Mouse (Mus musculus): ENCODE results near the gene 4930449I24Rik. TPM values are rescaled to one million over a fixed set of nuclear protein-coding genes. Genes with fewer than 3 reads are reported as not detected.
"Not testable (repeated sequence)": the region's sequence is repeated elsewhere in the genome, so short reads cannot be mapped to it uniquely, and the experiment has no call there.

The 4930449I24Rik gene
- not detected for total RNA-seq (2021)

DNA sequence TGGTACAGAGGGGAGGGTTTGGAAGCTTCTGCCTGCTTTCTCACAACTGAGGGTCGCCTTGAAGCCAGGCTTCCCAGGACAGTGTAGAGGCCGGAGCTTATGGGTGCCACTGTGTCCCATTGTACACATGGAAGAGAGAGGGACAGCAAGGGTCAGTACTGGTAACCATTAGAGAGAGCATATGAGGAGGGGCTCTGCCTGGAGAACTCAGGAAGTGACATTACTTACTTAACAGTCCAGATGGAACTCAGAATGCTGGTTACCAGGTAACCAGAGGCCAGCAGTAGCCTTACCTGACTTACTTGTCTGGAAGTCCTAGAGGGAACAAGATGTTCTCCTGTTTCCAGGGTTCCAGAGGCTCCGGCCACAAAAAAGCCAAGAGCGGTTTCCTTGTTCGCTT lies at the start of gene 4930449I24Rik:
Gene 4930449I24Rik, plus strand, starts transcription at position 301 of the 400 bp plus-strand sequence.
- DNase-seq; intact Hi-C loops (cut with DNase I): not testable (repeated sequence)

GRCm38 (mm10) chr5:146453556-146453955 lies 48.6 kb upstream of the 4930449I24Rik start:
- no peak for DNase-seq
- intact Hi-C loops (cut with DNase I) = no loop called here

DNA sequence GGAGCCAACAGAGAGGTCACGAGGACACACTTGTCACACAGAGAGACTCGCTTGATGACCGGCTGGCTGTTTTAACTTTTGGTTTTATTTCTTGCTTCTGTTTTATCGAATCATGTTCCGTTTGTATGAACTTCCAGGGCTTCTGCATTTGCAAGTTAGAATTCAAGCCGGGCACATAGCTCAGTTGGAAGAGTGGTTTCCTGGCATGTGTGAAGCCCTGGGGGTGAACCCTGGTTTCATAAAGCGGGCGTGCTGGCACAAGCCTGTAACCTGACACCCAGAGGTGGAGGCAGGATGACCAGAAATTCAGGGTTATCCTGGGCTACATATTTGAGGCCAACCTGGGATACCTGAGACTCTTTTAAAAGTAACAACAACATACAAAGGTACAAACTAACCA lies 40.6 kb upstream of the 4930449I24Rik start:
- intact Hi-C loops (cut with DNase I) = loop anchor here (10.0 kb wide), 1 partner anchor 267 kb away; no protein-coding TSS in a partner anchor
- no peak for DNase-seq

DNA sequence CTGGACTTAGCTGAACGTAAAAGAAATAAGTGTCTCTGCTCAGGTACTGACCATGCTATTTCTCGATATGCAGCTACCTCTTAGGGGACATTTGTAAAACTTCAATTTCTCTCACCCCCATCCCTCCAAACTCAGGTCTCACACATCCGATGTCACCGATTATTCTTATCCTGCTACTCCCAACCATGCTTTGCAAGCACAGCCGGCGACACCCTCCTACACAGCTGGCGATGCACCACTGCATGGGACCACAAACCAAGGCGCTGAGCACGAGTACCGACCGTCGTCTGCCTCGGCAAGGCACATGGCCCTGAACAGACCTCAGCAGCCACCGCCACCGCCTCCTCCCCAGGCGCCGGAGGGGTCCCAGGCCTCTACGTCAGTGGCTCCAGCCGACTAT lies 35.5 kb upstream of the 4930449I24Rik start:
- DNase-seq = no peak
- intact Hi-C loops (cut with DNase I) = loop anchor here (5.0 to 10.0 kb wide), 2 partner anchors 134 to 272 kb away; no protein-coding TSS in a partner anchor

DNA sequence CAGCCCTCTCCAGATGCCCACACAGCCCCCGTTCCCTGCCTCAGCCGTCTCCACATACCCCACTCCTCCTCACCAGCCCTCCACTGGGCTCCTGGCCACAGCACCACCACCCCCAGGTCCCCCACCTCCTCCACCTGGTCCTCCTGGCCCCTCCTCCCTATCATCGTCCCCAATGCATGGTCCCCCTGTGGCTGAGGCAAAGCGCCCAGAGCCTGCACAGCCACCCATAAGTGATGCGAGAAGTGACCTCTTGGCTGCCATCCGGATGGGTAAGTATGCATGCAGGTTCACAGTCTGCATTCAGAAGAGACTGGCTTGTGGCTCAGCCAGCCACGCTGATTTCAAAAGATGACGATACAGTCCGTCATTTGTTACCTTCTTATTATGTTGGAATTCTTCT lies 33.9 kb upstream of the 4930449I24Rik start:
- DNase-seq = peak; percentile 41
- intact Hi-C loops (cut with DNase I) = loop anchor here (5.0 to 10.0 kb wide), 2 partner anchors 136 to 274 kb away; no protein-coding TSS in a partner anchor

GRCm38 (mm10) chr5:146470821-146471220 lies 31.4 kb upstream of the 4930449I24Rik start:
- intact Hi-C loops (cut with DNase I) = no loop called here
- peak; percentile 17 for DNase-seq

GRCm38 (mm10) chr5:146471311-146471710 lies 30.9 kb upstream of the 4930449I24Rik start:
- intact Hi-C loops (cut with DNase I) = no loop called here
- no peak for DNase-seq

GRCm38 (mm10) chr5:146471821-146472220 lies 30.4 kb upstream of the 4930449I24Rik start:
- intact Hi-C loops (cut with DNase I) = no loop called here
- no peak for DNase-seq

DNA sequence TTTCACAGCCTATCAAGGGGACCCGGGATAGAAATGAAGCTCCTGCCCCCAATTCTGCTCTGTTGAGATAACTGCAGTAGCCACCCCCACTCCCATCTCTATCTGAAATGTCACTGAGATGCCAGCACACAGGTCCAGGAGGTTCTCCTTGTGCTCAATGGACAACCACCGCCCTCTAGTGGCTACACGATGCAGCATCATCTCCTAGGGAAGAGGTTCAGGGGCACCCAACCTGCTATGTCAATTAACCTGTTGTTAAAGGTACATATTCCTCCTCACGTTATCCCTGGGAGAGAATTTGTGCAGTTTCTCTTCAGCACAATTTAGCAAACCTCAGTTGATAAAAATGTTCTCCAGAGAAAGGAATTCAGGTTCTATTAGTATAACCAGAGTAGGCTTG lies 22.6 kb upstream of the 4930449I24Rik start:
- peak; percentile 46 for DNase-seq
- intact Hi-C loops (cut with DNase I) = not testable (repeated sequence)

DNA sequence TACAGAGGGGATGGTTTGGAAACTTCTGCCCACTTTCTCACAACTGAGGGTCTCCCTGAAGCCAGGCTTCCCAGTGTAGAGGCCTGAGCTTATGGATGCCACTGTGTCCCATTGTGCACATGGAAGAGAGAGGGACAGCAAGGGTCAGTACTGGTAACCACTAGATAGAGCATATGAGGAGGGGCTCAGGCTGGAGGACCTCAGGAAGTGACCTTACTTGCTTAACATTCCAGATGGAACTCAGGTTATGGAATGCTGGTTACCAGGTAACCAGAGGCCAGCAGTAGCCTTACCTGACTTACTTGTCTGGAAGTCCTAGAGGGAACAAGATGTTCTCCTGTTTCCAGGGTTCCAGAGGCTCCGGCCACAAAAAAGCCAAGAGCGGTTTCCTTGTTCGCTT lies 20.5 kb upstream of the 4930449I24Rik start, which contains the start of gene Gm6408:
Gene Gm6408, plus strand, starts transcription at position 301 of the 400 bp plus-strand sequence.
- DNase-seq; intact Hi-C loops (cut with DNase I): not testable (repeated sequence)

- intact Hi-C loops (cut with DNase I) = not testable (repeated sequence)
- peak; percentile 46 for DNase-seq
Measured at GRCm38 (mm10) chr5:146488959-146489358, 13.2 kb upstream of the 4930449I24Rik start.

- intact Hi-C loops (cut with DNase I); DNase-seq: not testable (repeated sequence)
Measured at GRCm38 (mm10) chr5:146491063-146491462, 11.1 kb upstream of the 4930449I24Rik start, which contains the start of gene Gm6370. TSS of gene Gm6370 (plus strand) at chr5:146491363.

GRCm38 (mm10) chr5:146513823-146514222 lies 11.6 kb downstream of the 4930449I24Rik start, which contains the start of gene Gm3402:
TSS of gene Gm3402 (plus strand) at chr5:146514123.
- intact Hi-C loops (cut with DNase I); DNase-seq: not testable (repeated sequence)

DNA sequence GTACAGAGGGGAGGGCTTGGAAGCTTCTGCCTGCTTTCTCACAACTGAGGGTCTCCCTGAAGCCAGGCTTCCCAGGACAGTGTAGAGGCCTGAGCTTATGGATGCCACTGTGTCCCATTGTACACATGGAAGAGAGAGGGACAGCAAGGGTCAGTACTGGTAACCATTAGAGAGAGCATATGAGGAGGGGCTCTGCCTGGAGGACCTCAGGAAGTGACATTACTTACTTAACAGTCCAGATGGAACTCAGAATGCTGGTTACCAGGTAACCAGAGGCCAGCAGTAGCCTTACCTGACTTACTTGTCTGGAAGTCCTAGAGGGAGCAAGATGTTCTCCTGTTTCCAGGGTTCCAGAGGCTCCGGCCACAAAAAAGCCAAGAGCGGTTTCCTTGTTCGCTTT lies 23.3 kb downstream of the 4930449I24Rik start, which contains the start of gene Gm3404:
Gene Gm3404, plus strand, starts transcription at position 301 of the 400 bp plus-strand sequence.
- intact Hi-C loops (cut with DNase I); DNase-seq: not testable (repeated sequence)

GRCm38 (mm10) chr5:146537347-146537746 lies 35.1 kb downstream of the 4930449I24Rik start, which contains the start of gene Gm3409:
TSS of gene Gm3409 (plus strand) at chr5:146537647.
- intact Hi-C loops (cut with DNase I); DNase-seq: not testable (repeated sequence)

Other genes with a start within 250 kb of the 4930449I24Rik start
- gene Wasf3, start 117.4 kb upstream of the 4930449I24Rik start, total RNA-seq (2021) = 10 to 100 TPM; 64.9 to 66.0 TPM
- not detected for gene Gm6408, start 20.4 kb upstream of the 4930449I24Rik start, total RNA-seq (2021)
- gene Gm6370, start 11.0 kb upstream of the 4930449I24Rik start, total RNA-seq (2021) = not detected
- gene Gm3402, start 11.7 kb downstream of the 4930449I24Rik start, total RNA-seq (2021) = not detected
- not detected for gene Gm3404, start 23.4 kb downstream of the 4930449I24Rik start, total RNA-seq (2021)
- not detected for gene Gm3409, start 35.2 kb downstream of the 4930449I24Rik start, total RNA-seq (2021)
- not detected for gene Gm3415, start 53.7 kb downstream of the 4930449I24Rik start, total RNA-seq (2021)
- 10 to 100 TPM; 53.2 to 57.0 TPM for gene Gpr12, start 82.8 kb downstream of the 4930449I24Rik start, total RNA-seq (2021)

Measured in left cerebral cortex, postnatal 4 days (tissue).